Mouse (Mus musculus) midbrain, embryonic 10.5 days (tissue): ENCODE data around the gene Asap3. TPM values are rescaled to one million over a fixed set of nuclear protein-coding genes. Genes with fewer than 3 reads are reported as not detected.

Experiments used
- DNase-seq: peaks from one replicate; pipeline ENCODE4 v3.0.0-alpha.2; 2017; ENCODE audit warnings: low spot score
- H3K27ac ChIP-seq: fragments of 300-500 bp; sonication (generic); replicated peaks from 2 replicates; pipeline ENCODE4 v1.5.1; 2016; ENCODE audit warnings: mild to moderate bottlenecking
- H3K27me3 ChIP-seq: fragments of 300-500 bp; sonication (generic); 2 replicates; pipeline ENCODE4 v1.6.1; 2016; ENCODE audit warnings: low read depth, mild to moderate bottlenecking; ENCODE audit not compliant: poor library complexity, severe bottlenecking
- H3K36me3 ChIP-seq: fragments of 300-500 bp; sonication (generic); 2 replicates; pipeline ENCODE4 v1.6.1; 2016; ENCODE audit warnings: mild to moderate bottlenecking, moderate library complexity
- H3K4me1 ChIP-seq: fragments of 300-500 bp; sonication (generic); 2 replicates; pipeline ENCODE4 v1.6.1; 2016
- H3K4me3 ChIP-seq: fragments of 300-500 bp; sonication (generic); 2 replicates; pipeline ENCODE4 v1.5.1; 2016; ENCODE audit warnings: mild to moderate bottlenecking, moderate library complexity
- H3K9me3 ChIP-seq: fragments of 300-500 bp; sonication (generic); replicated peaks from 2 replicates; pipeline ENCODE4 v1.6.1; 2016; ENCODE audit warnings: mild to moderate bottlenecking
- WGBS: fragments of 180-500 bp; shearing (Covaris S2); methylation state at CpG from one replicate; pipeline ENCODE4 v1.1.7; 2016; 5-methylcytosine and 5-hydroxymethylcytosine counted together
- polyA plus RNA-seq: library from polyadenylated mRNA; unstranded; fragments of >200 nt; fragmentation: Nextera tagmentation; extraction: Ambion mirVana; gene quantifications from 2 replicates; pipeline ENCODE4 v1.2.1, GENCODE M21; 2016

Gene Asap3
- polyA plus RNA-seq, 1 experiment from 2014 or later = 6.0 TPM

DNA sequence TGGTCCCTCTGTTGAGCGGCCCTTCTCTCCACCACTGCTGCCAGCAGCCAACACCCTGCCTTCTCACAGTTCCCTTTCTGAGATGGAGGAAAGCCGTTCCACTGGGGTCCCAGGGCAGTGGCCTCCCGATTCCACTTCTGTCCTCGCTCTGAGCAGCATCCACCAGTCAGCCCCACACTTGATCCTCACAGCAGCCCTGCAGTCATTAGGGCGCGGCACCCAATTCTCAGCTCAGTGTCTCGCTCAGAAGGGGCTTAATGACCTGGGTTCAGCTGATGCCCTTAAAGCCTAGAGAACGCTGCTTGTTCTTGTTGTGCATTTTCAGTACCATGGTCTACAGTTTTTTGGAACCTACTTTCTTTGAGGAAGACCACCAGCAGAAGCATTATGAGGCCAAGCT is 74.9 kb downstream of the Asap3 start:
- peak overlapping the region; percentile 69; the same call in 1 of the 2 replicates for H3K27ac ChIP-seq

DNA sequence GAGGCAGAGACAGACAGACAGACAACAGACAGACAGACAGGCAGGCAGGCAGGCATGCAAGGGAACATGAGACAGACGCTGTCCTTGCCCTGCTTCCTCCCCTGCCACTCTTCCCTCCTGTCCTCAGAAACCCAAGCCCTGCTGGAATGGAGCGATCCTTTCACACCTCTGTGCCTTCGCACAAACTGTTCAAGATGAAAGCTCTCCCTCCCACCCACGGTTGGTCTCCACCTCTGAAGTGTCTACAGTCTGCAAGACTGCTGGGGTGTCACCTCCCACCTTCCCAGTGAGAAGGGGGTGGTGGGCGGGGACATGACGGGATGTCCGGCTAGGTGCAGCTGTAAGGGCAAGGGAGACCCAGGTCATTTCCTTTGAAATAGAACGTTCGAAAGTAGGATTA is 75.4 kb downstream of the Asap3 start:
- WGBS = 52% methylated on average over 9 of the region's 9 CpGs

More for the DNA sequence above, 74.9 kb downstream of the Asap3 start:
- no peaks in the 10 kb centered on the region for H3K36me3 ChIP-seq
- H3K27me3 ChIP-seq = peaks cover 9% of the 10 kb centered on the region; the same call in 1 of the 2 replicates
- WGBS = 86% methylated on average over 8 of the region's 8 CpGs
- H3K4me1 ChIP-seq = peaks cover 41% of the 10 kb centered on the region
- DNase-seq = no peak
- H3K4me3 ChIP-seq = no peak overlapping the region
- H3K9me3 ChIP-seq = no peaks in the 10 kb centered on the region

GRCm38 (mm10) chr4:136282621-136283480 is 76.7 kb downstream of the Asap3 start:
- Histone ChIP-seq H3K36me3 (peaks cover 7% of the 10 kb centered on the region), H3K4me1 (peaks cover 56% of the 10 kb centered on the region), H3K27me3 (peaks cover 9% of the 10 kb centered on the region; the same call in 1 of the 2 replicates), H3K9me3 (peaks cover under 1% of the 10 kb centered on the region; the same call in 1 of the 2 replicates), H3K4me3 (peak overlapping the region; percentile 38), H3K27ac (peak overlapping the region; percentile 92)
- 12% methylated on average over 10 of the region's 10 CpGs for WGBS
- DNase-seq = peak; percentile 78

More for the DNA sequence above, 75.4 kb downstream of the Asap3 start:
- H3K27me3 ChIP-seq = peaks cover 9% of the 10 kb centered on the region; the same call in 1 of the 2 replicates
- no peaks in the 10 kb centered on the region for H3K9me3 ChIP-seq
- no peak for DNase-seq
- peak overlapping the region; percentile 69 for H3K27ac ChIP-seq
- peaks cover 46% of the 10 kb centered on the region for H3K4me1 ChIP-seq
- no peaks in the 10 kb centered on the region for H3K36me3 ChIP-seq
- H3K4me3 ChIP-seq = no peak overlapping the region

DNA sequence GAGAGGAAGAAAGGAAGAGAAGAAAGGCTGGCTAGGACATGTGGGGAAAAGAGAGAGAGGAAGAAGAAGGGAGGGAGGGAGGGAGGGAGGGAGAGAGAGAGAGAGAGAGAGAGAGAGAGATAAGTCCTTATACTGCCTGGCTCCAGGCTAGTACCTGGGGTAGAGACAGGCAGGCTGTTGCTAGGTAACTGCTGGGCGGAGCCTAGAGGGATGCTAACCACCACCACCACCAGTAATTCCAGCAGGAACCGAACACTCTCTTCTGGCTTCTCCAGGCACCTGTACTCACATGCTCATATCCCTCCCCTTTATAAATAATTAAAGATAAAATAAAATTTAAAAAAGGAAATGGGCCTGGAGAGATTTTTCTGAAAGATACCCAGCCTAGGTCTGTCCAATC is 77.6 kb downstream of the Asap3 start:
- Histone ChIP-seq H3K36me3 (peaks cover 17% of the 10 kb centered on the region), H3K4me1 (peaks cover 56% of the 10 kb centered on the region), H3K4me3 (no peak overlapping the region), H3K27me3 (peaks cover 16% of the 10 kb centered on the region), H3K27ac (peak overlapping the region; percentile 92), H3K9me3 (peaks cover 10% of the 10 kb centered on the region)
- peak; percentile 29 for DNase-seq
- 16% methylated on average over 2 of the region's 2 CpGs for WGBS

GRCm38 (mm10) chr4:136284455-136284854 is 78.3 kb downstream of the Asap3 start, which contains the start of gene Zfp46:
TSS of gene Zfp46 (plus strand) at chr4:136284683.
- DNase-seq = no peak
- Histone ChIP-seq H3K9me3 (peaks cover 13% of the 10 kb centered on the region), H3K4me1 (peaks cover 56% of the 10 kb centered on the region), H3K36me3 (peaks cover 23% of the 10 kb centered on the region), H3K27me3 (peaks cover 23% of the 10 kb centered on the region), H3K4me3 (peak within 1 kb of the TSS; percentile 78), H3K27ac (peak within 1 kb of the TSS; percentile 93)
- 44% methylated on average over 5 of the region's 5 CpGs for WGBS

GRCm38 (mm10) chr4:136284891-136285290 is 78.7 kb downstream of the Asap3 start:
- Histone ChIP-seq H3K4me1 (peaks cover 61% of the 10 kb centered on the region), H3K36me3 (peaks cover 28% of the 10 kb centered on the region), H3K27me3 (peaks cover 27% of the 10 kb centered on the region), H3K4me3 (peak overlapping the region; percentile 78), H3K9me3 (peaks cover 13% of the 10 kb centered on the region), H3K27ac (peak overlapping the region; percentile 93)
- DNase-seq = peak; percentile 20
- 38% methylated on average over 6 of the region's 6 CpGs for WGBS

- Histone ChIP-seq H3K9me3 (peaks cover 13% of the 10 kb centered on the region), H3K36me3 (peaks cover 33% of the 10 kb centered on the region), H3K27me3 (peaks cover 32% of the 10 kb centered on the region), H3K4me1 (peaks cover 65% of the 10 kb centered on the region), H3K4me3 (peak overlapping the region; percentile 78), H3K27ac (peak overlapping the region; percentile 93)
- WGBS = under 1% methylated on average over 25 of the region's 25 CpGs
- peak; percentile 93 for DNase-seq
Measured at GRCm38 (mm10) chr4:136285348-136285810, 79.2 kb downstream of the Asap3 start.

GRCm38 (mm10) chr4:136285811-136286371 is 79.7 kb downstream of the Asap3 start:
- WGBS = under 1% methylated on average over 29 of the region's 29 CpGs
- Histone ChIP-seq H3K9me3 (peaks cover 13% of the 10 kb centered on the region), H3K27me3 (peaks cover 37% of the 10 kb centered on the region), H3K36me3 (peaks cover 38% of the 10 kb centered on the region), H3K27ac (peak overlapping the region; percentile 93), H3K4me1 (peaks cover 71% of the 10 kb centered on the region), H3K4me3 (peak overlapping the region; percentile 78)
- peak; percentile 94 for DNase-seq

DNA sequence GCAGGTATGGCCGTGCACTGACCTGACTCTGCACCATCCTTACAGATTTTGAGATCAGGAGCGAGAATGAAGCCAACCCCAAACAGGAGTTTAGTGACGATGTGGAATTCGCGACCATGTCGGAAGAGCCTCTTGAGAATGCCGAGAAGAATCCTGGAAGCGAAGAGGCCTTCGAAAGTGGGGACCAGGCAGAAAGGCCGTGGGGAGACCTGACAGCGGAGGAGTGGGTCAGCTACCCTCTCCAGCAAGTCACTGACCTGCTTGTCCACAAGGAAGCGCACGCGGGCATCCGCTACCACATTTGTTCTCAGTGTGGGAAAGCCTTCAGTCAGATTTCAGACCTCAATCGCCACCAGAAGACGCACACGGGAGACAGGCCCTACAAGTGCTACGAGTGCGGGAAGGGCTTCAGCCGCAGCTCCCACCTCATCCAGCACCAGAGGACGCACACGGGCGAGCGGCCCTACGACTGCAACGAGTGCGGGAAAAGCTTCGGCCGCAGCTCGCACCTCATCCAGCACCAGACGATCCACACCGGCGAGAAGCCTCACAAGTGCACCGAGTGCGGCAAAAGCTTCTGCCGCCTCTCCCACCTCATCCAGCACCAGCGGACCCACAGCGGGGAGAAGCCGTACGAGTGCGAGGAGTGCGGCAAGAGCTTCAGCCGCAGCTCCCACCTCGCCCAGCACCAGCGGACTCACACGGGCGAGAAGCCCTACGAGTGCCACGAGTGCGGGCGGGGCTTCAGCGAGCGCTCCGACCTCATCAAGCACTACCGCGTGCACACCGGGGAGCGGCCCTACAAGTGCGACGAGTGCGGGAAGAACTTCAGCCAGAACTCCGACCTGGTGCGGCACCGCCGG is 84.0 kb downstream of the Asap3 start:
- H3K4me3 ChIP-seq = peak overlapping the region; percentile 42
- H3K4me1 ChIP-seq = peaks cover 40% of the 10 kb centered on the region
- WGBS = 19% methylated on average over 66 of the region's 66 CpGs
- peaks cover 41% of the 10 kb centered on the region for H3K27me3 ChIP-seq
- DNase-seq = peak; percentile 43
- peak overlapping the region; percentile 57 for H3K27ac ChIP-seq
- H3K36me3 ChIP-seq = peaks cover 76% of the 10 kb centered on the region
- H3K9me3 ChIP-seq = peaks cover 13% of the 10 kb centered on the region

DNA sequence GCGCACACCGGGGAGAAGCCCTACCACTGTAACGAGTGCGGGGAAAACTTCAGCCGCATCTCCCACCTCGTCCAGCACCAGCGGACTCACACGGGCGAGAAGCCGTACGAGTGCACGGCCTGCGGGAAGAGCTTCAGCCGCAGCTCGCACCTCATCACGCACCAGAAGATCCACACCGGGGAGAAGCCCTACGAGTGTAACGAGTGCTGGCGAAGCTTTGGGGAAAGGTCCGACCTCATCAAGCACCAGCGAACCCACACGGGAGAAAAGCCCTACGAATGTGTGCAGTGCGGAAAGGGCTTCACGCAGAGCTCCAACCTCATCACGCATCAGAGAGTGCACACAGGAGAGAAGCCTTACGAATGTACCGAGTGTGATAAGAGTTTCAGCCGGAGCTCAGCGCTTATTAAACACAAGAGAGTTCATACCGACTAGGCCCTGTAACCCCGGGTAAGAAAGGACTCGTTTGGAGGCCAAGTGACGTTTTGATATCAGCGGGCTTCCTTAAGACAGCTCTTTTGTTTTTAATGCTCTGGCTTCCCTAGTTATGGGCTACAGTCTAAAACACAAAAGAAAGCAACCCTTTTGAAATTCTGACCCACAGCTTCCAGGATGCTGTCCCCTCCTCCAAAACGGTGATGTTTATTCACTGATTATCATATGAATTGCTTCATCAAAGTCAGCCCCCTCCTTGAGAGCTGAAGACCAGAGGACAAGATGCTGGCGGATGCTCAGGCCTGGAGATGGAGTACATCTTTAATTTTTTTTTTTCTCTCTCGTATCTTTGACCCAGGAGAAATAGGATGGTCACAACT is 84.8 kb downstream of the Asap3 start:
- peaks cover 37% of the 10 kb centered on the region for H3K4me1 ChIP-seq
- peaks cover 13% of the 10 kb centered on the region for H3K9me3 ChIP-seq
- peak; percentile 40 for DNase-seq
- H3K4me3 ChIP-seq = peak overlapping the region; percentile 42
- WGBS = 35% methylated on average over 39 of the region's 39 CpGs
- H3K27me3 ChIP-seq = peaks cover 41% of the 10 kb centered on the region
- peaks cover 78% of the 10 kb centered on the region for H3K36me3 ChIP-seq
- peak overlapping the region; percentile 57 for H3K27ac ChIP-seq

DNA sequence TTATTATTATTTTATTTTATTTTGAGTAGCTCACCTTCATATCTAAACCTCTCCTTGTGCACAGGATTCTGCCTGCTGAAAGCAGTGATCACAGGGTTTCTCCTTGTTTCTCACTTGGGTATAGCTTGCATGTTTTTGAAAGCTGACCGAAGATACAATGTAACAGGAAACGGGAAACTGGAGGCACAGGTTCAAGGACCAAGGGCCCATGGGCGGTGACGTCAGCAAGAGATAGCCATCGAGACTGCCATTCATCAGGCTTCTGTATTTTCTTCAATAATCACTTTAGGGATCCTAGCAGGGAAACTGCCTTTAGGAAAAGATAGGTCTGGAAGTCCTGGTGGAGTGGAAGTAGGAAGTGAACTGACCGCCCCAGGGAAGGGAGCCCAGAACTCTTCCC is 85.5 kb downstream of the Asap3 start:
- WGBS = 91% methylated on average over 6 of the region's 6 CpGs
- H3K9me3 ChIP-seq = peaks cover 13% of the 10 kb centered on the region
- peaks cover 81% of the 10 kb centered on the region for H3K36me3 ChIP-seq
- no peak overlapping the region for H3K4me3 ChIP-seq
- H3K27ac ChIP-seq = no peak overlapping the region
- peaks cover 41% of the 10 kb centered on the region for H3K27me3 ChIP-seq
- DNase-seq = no peak
- H3K4me1 ChIP-seq = peaks cover 30% of the 10 kb centered on the region
